Mouse (Mus musculus): Measurements from ENCODE around the gene Irf2bp1.
A peak's percentile ranks its signal among the peaks of the same experiment; 100 is the strongest.

The Irf2bp1 gene

GRCm38 (mm10) chr7:19003902-19004630 lies at the start of gene Irf2bp1:
Gene Irf2bp1, plus strand, starts transcription at chr7:19004044.
- DNase-seq (ENCODE audit: low spot score in 2 of 2) = peak; percentile 86 to 96

- peak in 1 of 2 experiments; percentile 65 for DNase-seq (ENCODE audit: low spot score in 2 of 2)
Measured at GRCm38 (mm10) chr7:18957569-18958383, 46.1 kb upstream of the Irf2bp1 start.

- no peak for DNase-seq (ENCODE audit: low spot score in 2 of 2)
Measured at GRCm38 (mm10) chr7:18958384-18958766, 45.5 kb upstream of the Irf2bp1 start.

- no peak for DNase-seq (ENCODE audit: low spot score in 2 of 2)
Measured at GRCm38 (mm10) chr7:18959446-18959845, 44.4 kb upstream of the Irf2bp1 start.

- no peak for DNase-seq (ENCODE audit: low spot score in 2 of 2)
Measured at GRCm38 (mm10) chr7:18962171-18962792, 41.6 kb upstream of the Irf2bp1 start.

- no peak for DNase-seq (ENCODE audit: low spot score in 2 of 2)
Measured at GRCm38 (mm10) chr7:18962795-18963194, 41.0 kb upstream of the Irf2bp1 start.

GRCm38 (mm10) chr7:18963294-18963843 lies 40.5 kb upstream of the Irf2bp1 start:
- no peak for DNase-seq (ENCODE audit: low spot score in 2 of 2)

- no peak for DNase-seq (ENCODE audit: low spot score in 2 of 2)
Measured at GRCm38 (mm10) chr7:18965312-18965711, 38.5 kb upstream of the Irf2bp1 start.

- DNase-seq (ENCODE audit: low spot score in 2 of 2) = no peak
Measured at GRCm38 (mm10) chr7:18967603-18968002, 36.2 kb upstream of the Irf2bp1 start.

GRCm38 (mm10) chr7:18970956-18971355 lies 32.9 kb upstream of the Irf2bp1 start:
- DNase-seq (ENCODE audit: low spot score in 2 of 2) = no peak

- DNase-seq (ENCODE audit: low spot score in 2 of 2) = no peak
Measured at GRCm38 (mm10) chr7:18978381-18978780, 25.5 kb upstream of the Irf2bp1 start.

GRCm38 (mm10) chr7:18986503-18986902 lies 17.3 kb upstream of the Irf2bp1 start:
- no peak for DNase-seq (ENCODE audit: low spot score in 2 of 2)

- no peak for DNase-seq (ENCODE audit: low spot score in 2 of 2)
Measured at GRCm38 (mm10) chr7:18987100-18987499, 16.7 kb upstream of the Irf2bp1 start, which contains the start of gene Nanos2. Gene Nanos2, plus strand, starts transcription at chr7:18987400.

- no peak for DNase-seq (ENCODE audit: low spot score in 2 of 2)
Measured at GRCm38 (mm10) chr7:18987747-18988146, 16.1 kb upstream of the Irf2bp1 start.

GRCm38 (mm10) chr7:18988780-18989179 lies 15.1 kb upstream of the Irf2bp1 start:
- no peak for DNase-seq (ENCODE audit: low spot score in 2 of 2)

- DNase-seq (ENCODE audit: low spot score in 2 of 2) = peak in 1 of 2 experiments; percentile 40
Measured at GRCm38 (mm10) chr7:18989995-18990394, 13.8 kb upstream of the Irf2bp1 start.

GRCm38 (mm10) chr7:18990601-18991295 lies 13.1 kb upstream of the Irf2bp1 start, which contains the start of gene Mypop:
Gene Mypop, plus strand, starts transcription at chr7:18991245.
- peak; percentile 100 for DNase-seq (ENCODE audit: low spot score in 2 of 2)

GRCm38 (mm10) chr7:18991660-18992293 lies 12.1 kb upstream of the Irf2bp1 start:
- no peak for DNase-seq (ENCODE audit: low spot score in 2 of 2)

- DNase-seq (ENCODE audit: low spot score in 2 of 2) = no peak
Measured at GRCm38 (mm10) chr7:18992294-18992675, 11.6 kb upstream of the Irf2bp1 start.

- no peak for DNase-seq (ENCODE audit: low spot score in 2 of 2)
Measured at GRCm38 (mm10) chr7:18993036-18993435, 10.8 kb upstream of the Irf2bp1 start.

- no peak for DNase-seq (ENCODE audit: low spot score in 2 of 2)
Measured at GRCm38 (mm10) chr7:18998835-18999234, 5.0 kb upstream of the Irf2bp1 start.

All from left cerebral cortex, adult 9 months (tissue).